Mouse (Mus musculus): ENCODE data around the gene Ecsit. TPM values are rescaled to one million over a fixed set of nuclear protein-coding genes. Genes with fewer than 3 reads are reported as not detected.
A peak's percentile ranks its signal among the peaks of the same experiment; 100 is the strongest.

Gene Ecsit
- polyA plus RNA-seq, 1 experiment from 2014 or later = 57.4 TPM

DNA sequence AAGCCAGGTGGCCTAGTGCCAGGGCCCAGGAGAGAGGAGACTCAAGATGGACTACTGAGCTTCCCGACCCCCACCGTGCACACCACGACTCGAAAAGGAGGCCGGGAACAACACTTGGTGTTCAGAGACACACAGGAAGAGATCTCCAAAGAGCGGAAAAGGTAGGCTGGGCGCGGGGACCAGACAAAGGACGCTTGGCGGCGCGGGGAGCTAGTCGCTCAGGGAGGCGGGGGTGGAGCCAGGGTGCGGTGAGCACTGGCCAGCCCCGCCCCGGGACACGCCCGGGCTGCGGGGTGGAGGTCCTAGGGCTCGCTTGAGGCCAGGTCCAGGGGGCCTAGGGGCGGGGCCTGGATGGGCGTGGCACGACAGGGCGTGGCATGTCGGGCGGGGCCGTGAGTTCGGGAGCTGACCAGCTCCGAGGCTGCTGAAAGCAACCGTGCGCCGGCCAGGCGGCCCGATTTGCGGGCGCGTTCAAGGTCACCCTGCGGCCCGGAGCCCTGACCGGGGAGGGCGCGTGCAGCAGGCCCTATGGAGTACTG lies 34.8 kb downstream of the Ecsit start:
- Histone ChIP-seq H3K4me3 (ENCODE audit: low read depth, low read length) (peak overlapping the region; percentile 98), H3K4me2 (ENCODE audit: low read length) (peak overlapping the region; percentile 91), H3K4me1 (ENCODE audit: control insufficient read depth, insufficient read depth, low read length) (peaks cover 33% of the 10 kb centered on the region), H3K9ac (ENCODE audit: low read depth, low read length) (peak overlapping the region; percentile 99), H3K9me3 (replicated peaks; ENCODE audit: control insufficient read depth, low read length, poor library complexity, severe bottlenecking) (no peaks in the 10 kb centered on the region), H3K36me3 (ENCODE audit: control insufficient read depth, insufficient read depth, low read length) (no peaks in the 10 kb centered on the region), H3K27me3 (ENCODE audit: control insufficient read depth, insufficient read depth, low read depth, low read length) (no peaks in the 10 kb centered on the region), H3K27ac (ENCODE audit: low read length) (peak overlapping the region; percentile 95)
- ATAC-seq = peak; percentile 8
- under 1% methylated on average over 40 of the region's 43 CpGs for WGBS

DNA sequence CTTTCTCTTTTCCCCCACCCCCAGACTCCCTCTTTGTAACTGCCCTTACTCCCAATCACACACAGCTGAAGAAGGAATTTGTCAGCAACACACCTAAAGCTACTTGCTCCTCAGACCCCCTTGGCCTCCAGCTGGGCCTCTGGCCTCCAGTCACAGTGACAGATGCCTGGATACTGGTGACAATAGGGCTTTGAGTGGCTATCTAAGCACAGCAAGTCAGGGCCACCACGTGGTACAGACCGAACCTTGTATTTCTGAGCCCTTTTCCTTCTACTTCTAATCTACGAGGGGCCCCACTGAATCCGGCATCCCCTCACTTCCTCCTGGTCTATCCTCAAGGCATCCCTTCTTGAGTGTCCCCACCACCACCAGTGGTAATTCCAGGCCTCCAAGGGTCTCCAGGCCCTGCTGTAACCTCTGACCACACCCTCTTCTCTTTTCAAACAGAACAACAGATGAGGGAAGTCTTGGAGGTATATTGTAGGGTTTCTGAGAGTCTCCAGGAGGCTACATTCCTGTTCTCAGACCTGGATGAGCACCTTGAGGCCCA lies 35.4 kb downstream of the Ecsit start:
- H3K9me3 ChIP-seq (replicated peaks; ENCODE audit: control insufficient read depth, low read length, poor library complexity, severe bottlenecking) = no peaks in the 10 kb centered on the region
- peaks cover 33% of the 10 kb centered on the region for H3K4me1 ChIP-seq (ENCODE audit: control insufficient read depth, insufficient read depth, low read length)
- H3K4me3 ChIP-seq (ENCODE audit: low read depth, low read length) = peak overlapping the region; percentile 98
- no peak for ATAC-seq
- H3K9ac ChIP-seq (ENCODE audit: low read depth, low read length) = peak overlapping the region; percentile 99
- peak overlapping the region; percentile 95 for H3K27ac ChIP-seq (ENCODE audit: low read length)
- 3% methylated on average over 4 of the region's 4 CpGs for WGBS
- no peaks in the 10 kb centered on the region for H3K27me3 ChIP-seq (ENCODE audit: control insufficient read depth, insufficient read depth, low read depth, low read length)
- H3K36me3 ChIP-seq (ENCODE audit: control insufficient read depth, insufficient read depth, low read length) = no peaks in the 10 kb centered on the region
- H3K4me2 ChIP-seq (ENCODE audit: low read length) = peak overlapping the region; percentile 91

GRCm38 (mm10) chr9:22049315-22049714 lies 35.9 kb downstream of the Ecsit start:
- Histone ChIP-seq H3K27ac (ENCODE audit: low read length) (peak overlapping the region; percentile 95), H3K4me1 (ENCODE audit: control insufficient read depth, insufficient read depth, low read length) (peaks cover 31% of the 10 kb centered on the region)

DNA sequence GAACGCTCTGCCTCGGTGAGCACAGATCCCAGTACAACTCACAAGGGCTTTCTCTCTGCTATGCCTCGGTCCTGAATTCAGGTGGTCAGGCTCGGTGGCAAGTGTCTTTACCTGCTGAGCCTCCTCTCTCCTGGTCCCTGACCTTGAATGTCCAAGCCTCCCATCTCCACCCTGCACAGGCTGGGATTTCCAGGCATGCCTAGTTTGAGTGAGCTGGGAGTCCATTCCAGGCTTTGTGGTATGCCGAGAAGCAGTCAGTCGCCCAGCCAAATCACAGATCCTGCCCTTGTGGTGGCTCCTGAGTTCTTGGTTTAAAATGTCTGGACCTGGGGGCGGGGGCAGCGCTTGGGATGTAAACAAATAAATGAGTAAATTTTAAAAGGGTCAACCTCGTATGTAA lies 37.9 kb downstream of the Ecsit start:
- Histone ChIP-seq H3K36me3 (ENCODE audit: control insufficient read depth, insufficient read depth, low read length) (no peaks in the 10 kb centered on the region), H3K9me3 (replicated peaks; ENCODE audit: control insufficient read depth, low read length, poor library complexity, severe bottlenecking) (no peaks in the 10 kb centered on the region), H3K27ac (ENCODE audit: low read length) (no peak overlapping the region), H3K27me3 (ENCODE audit: control insufficient read depth, insufficient read depth, low read depth, low read length) (no peaks in the 10 kb centered on the region), H3K4me3 (ENCODE audit: low read depth, low read length) (no peak overlapping the region), H3K4me1 (ENCODE audit: control insufficient read depth, insufficient read depth, low read length) (peaks cover 31% of the 10 kb centered on the region), H3K9ac (ENCODE audit: low read depth, low read length) (no peak overlapping the region), H3K4me2 (ENCODE audit: low read length) (peak overlapping the region; percentile 3; the same call in 1 of the 2 replicates)
- ATAC-seq = no peak
- WGBS = 66% methylated on average over 9 of the region's 9 CpGs

More at GRCm38 (mm10) chr9:22049315-22049714, 35.9 kb downstream of the Ecsit start:
- Histone ChIP-seq H3K9ac (ENCODE audit: low read depth, low read length) (peak overlapping the region; percentile 99), H3K36me3 (ENCODE audit: control insufficient read depth, insufficient read depth, low read length) (no peaks in the 10 kb centered on the region), H3K4me2 (ENCODE audit: low read length) (peak overlapping the region; percentile 91), H3K4me3 (ENCODE audit: low read depth, low read length) (peak overlapping the region; percentile 98), H3K9me3 (replicated peaks; ENCODE audit: control insufficient read depth, low read length, poor library complexity, severe bottlenecking) (no peaks in the 10 kb centered on the region), H3K27me3 (ENCODE audit: control insufficient read depth, insufficient read depth, low read depth, low read length) (no peaks in the 10 kb centered on the region)
- 33% methylated on average over 10 of the region's 11 CpGs for WGBS
- no peak for ATAC-seq

GRCm38 (mm10) chr9:22041832-22042231 lies 43.4 kb downstream of the Ecsit start:
- H3K36me3 ChIP-seq (ENCODE audit: control insufficient read depth, insufficient read depth, low read length) = no peaks in the 10 kb centered on the region
- no peaks in the 10 kb centered on the region for H3K27me3 ChIP-seq (ENCODE audit: control insufficient read depth, insufficient read depth, low read depth, low read length)
- 71% methylated on average over 2 of the region's 2 CpGs for WGBS
- no peak overlapping the region for H3K4me3 ChIP-seq (ENCODE audit: low read depth, low read length)
- no peak overlapping the region for H3K4me2 ChIP-seq (ENCODE audit: low read length)
- no peaks in the 10 kb centered on the region for H3K9me3 ChIP-seq (replicated peaks; ENCODE audit: control insufficient read depth, low read length, poor library complexity, severe bottlenecking)
- ATAC-seq = no peak
- peaks cover 9% of the 10 kb centered on the region for H3K4me1 ChIP-seq (ENCODE audit: control insufficient read depth, insufficient read depth, low read length)
- no peak overlapping the region for H3K9ac ChIP-seq (ENCODE audit: low read depth, low read length)
- no peak overlapping the region for H3K27ac ChIP-seq (ENCODE audit: low read length)

GRCm38 (mm10) chr9:22037826-22038225 lies 47.4 kb downstream of the Ecsit start:
- 83% methylated on average over 10 of the region's 10 CpGs for WGBS

GRCm38 (mm10) chr9:22035300-22036044 lies 49.8 kb downstream of the Ecsit start:
- Histone ChIP-seq H3K4me1 (ENCODE audit: control insufficient read depth, insufficient read depth, low read length) (peaks cover 8% of the 10 kb centered on the region), H3K4me2 (ENCODE audit: low read length) (no peak overlapping the region), H3K4me3 (ENCODE audit: low read depth, low read length) (no peak overlapping the region), H3K9me3 (replicated peaks; ENCODE audit: control insufficient read depth, low read length, poor library complexity, severe bottlenecking) (no peaks in the 10 kb centered on the region), H3K36me3 (ENCODE audit: control insufficient read depth, insufficient read depth, low read length) (peaks cover 16% of the 10 kb centered on the region), H3K27ac (ENCODE audit: low read length) (no peak overlapping the region), H3K9ac (ENCODE audit: low read depth, low read length) (no peak overlapping the region), H3K27me3 (ENCODE audit: control insufficient read depth, insufficient read depth, low read depth, low read length) (no peaks in the 10 kb centered on the region)
- no peak for ATAC-seq
- WGBS = 17% methylated on average over 6 of the region's 6 CpGs

More at GRCm38 (mm10) chr9:22037826-22038225, 47.4 kb downstream of the Ecsit start:
- Histone ChIP-seq H3K4me2 (ENCODE audit: low read length) (no peak overlapping the region), H3K9me3 (replicated peaks; ENCODE audit: control insufficient read depth, low read length, poor library complexity, severe bottlenecking) (no peaks in the 10 kb centered on the region), H3K9ac (ENCODE audit: low read depth, low read length) (no peak overlapping the region), H3K27me3 (ENCODE audit: control insufficient read depth, insufficient read depth, low read depth, low read length) (no peaks in the 10 kb centered on the region), H3K27ac (ENCODE audit: low read length) (no peak overlapping the region), H3K4me3 (ENCODE audit: low read depth, low read length) (no peak overlapping the region), H3K36me3 (ENCODE audit: control insufficient read depth, insufficient read depth, low read length) (peaks cover 11% of the 10 kb centered on the region; the same call in 1 of the 2 replicates), H3K4me1 (ENCODE audit: control insufficient read depth, insufficient read depth, low read length) (peaks cover 12% of the 10 kb centered on the region)
- no peak for ATAC-seq

- 91% methylated on average over 9 of the region's 9 CpGs for WGBS
- peaks cover 2% of the 10 kb centered on the region; the same call in 1 of the 2 replicates for H3K4me1 ChIP-seq (ENCODE audit: control insufficient read depth, insufficient read depth, low read length)
- H3K27me3 ChIP-seq (ENCODE audit: control insufficient read depth, insufficient read depth, low read depth, low read length) = no peaks in the 10 kb centered on the region
- no peak overlapping the region for H3K27ac ChIP-seq (ENCODE audit: low read length)
- no peak overlapping the region for H3K4me3 ChIP-seq (ENCODE audit: low read depth, low read length)
- H3K9ac ChIP-seq (ENCODE audit: low read depth, low read length) = no peak overlapping the region
- no peak overlapping the region for H3K4me2 ChIP-seq (ENCODE audit: low read length)
- H3K9me3 ChIP-seq (replicated peaks; ENCODE audit: control insufficient read depth, low read length, poor library complexity, severe bottlenecking) = no peaks in the 10 kb centered on the region
- no peak for ATAC-seq
- peaks cover 34% of the 10 kb centered on the region for H3K36me3 ChIP-seq (ENCODE audit: control insufficient read depth, insufficient read depth, low read length)
These were observed 54.9 kb downstream of the Ecsit start for GRCm38 (mm10) chr9:22030386-22030785.

DNA sequence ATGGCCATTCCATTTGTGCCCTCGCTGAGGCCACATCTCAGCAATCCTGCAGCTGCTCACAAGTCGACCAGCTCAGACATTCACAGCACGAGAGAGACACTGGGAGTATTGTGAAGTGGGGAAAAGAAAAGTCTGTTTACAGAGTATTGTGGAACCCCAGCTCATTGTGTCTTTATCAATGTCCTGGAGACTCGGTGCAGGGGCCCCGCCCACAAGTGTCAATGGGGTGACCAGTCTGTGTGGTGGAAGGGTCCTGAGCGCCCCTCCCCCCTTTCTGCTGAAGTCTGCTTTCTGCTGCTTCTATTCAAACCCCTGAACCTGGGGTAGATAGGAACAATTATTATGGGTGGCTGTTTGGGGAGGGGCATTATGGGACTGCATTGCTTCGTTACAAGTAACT lies 56.8 kb downstream of the Ecsit start:
- Histone ChIP-seq H3K27ac (ENCODE audit: low read length) (no peak overlapping the region), H3K9me3 (replicated peaks; ENCODE audit: control insufficient read depth, low read length, poor library complexity, severe bottlenecking) (no peaks in the 10 kb centered on the region), H3K9ac (ENCODE audit: low read depth, low read length) (no peak overlapping the region), H3K36me3 (ENCODE audit: control insufficient read depth, insufficient read depth, low read length) (peaks cover 41% of the 10 kb centered on the region), H3K4me1 (ENCODE audit: control insufficient read depth, insufficient read depth, low read length) (no peaks in the 10 kb centered on the region), H3K4me3 (ENCODE audit: low read depth, low read length) (no peak overlapping the region), H3K27me3 (ENCODE audit: control insufficient read depth, insufficient read depth, low read depth, low read length) (no peaks in the 10 kb centered on the region), H3K4me2 (ENCODE audit: low read length) (no peak overlapping the region)
- no peak for ATAC-seq
- WGBS = 30% methylated on average over 7 of the region's 7 CpGs
